8 mouse cellular contexts compared by ENCODE assay signal in the genomic region with DNA sequence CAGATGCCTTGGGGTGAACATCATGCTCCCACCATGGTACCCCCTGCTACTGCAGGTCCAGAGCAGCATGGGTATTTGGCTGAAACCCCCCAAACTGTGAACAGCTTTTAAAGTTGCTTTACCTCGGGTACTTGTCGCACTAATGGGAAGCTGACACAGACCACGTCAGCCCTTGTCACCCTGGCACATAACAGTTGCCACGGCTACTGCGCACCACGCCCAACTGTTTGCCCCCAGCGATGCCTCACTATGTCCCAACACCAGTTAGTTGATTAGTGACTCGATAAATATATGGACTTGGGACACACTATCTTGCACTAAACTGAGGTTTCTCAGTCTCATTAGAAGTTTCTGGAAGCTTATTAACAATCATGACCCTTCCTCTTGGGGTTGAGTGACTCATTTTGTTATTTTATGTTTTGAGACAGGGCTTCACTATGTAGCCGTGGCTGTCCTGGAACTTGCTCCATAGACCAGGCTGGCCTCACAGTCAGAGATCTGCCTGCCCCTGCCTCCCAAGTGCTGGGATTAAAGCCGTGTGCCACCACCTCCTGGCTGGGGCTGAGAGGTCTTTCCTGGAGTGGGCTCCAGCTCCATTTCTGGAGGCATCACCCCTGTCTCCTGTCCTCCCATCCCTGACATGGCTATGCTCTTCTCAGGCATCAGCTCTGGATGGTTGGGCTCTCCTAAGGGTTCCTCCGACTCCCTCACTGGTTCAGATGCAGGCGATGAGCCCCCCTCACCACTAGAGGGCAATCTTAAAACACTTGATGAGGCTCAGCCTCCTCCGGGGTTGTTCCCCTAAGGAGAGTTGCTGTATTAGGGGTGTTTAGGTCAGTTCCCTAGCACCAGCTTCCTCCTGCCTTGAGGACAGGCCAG. TPM values are rescaled to one million over a fixed set of nuclear protein-coding genes. Genes with fewer than 3 reads are reported as not detected.
DNase-seq lines count a peak whose midpoint lies in the region; ATAC-seq lines count a peak whose summit lies in the region.

No protein-coding gene starts in this region.

- H3K4me1 ChIP-seq in hindbrain, embryonic 11.5 days (replicated peaks; ENCODE audit: control insufficient read depth, insufficient read depth, low read length), result no peaks in the 10 kb centered on the region

- no peaks in the 10 kb centered on the region for H3K9me3 ChIP-seq in hindbrain, embryonic 11.5 days (ENCODE audit: control insufficient read depth, low read length)

- peak; percentile 74 for DNase-seq in Muller cell, postnatal 12 days (ENCODE audit: inconsistent ontology term)
- DNase-seq in cerebellum, adult 9-10 months, result peak; percentile 89
- peak; percentile 74 to 96 for DNase-seq in frontal cortex, adult 2 months (ENCODE audit: extremely low spot score in 1 of 2, low spot score in 1 of 2)
- peak; percentile 88 for DNase-seq in hindbrain, embryonic 11.5 days (ENCODE audit: low spot score)
- peak; percentile 84 to 88 for DNase-seq in layer of hippocampus, postnatal 10 days (ENCODE audit: low spot score in 2 of 2)
- peak; percentile 91 for DNase-seq in lung, postnatal 10 days
- DNase-seq in retina, adult 2 months (ENCODE audit: low read depth, low spot score), result peak; percentile 59
- DNase-seq in thymus, postnatal 25 days, result peak; percentile 76

- no peak overlapping the region for H3K9ac ChIP-seq in hindbrain, embryonic 11.5 days (ENCODE audit: low read depth, low read length)

- no peak overlapping the region for H3K27ac ChIP-seq in hindbrain, embryonic 11.5 days (ENCODE audit: low read depth, low read length)

- H3K27me3 ChIP-seq in hindbrain, embryonic 11.5 days (ENCODE audit: control insufficient read depth, insufficient read depth, low read length), result no peaks in the 10 kb centered on the region

- 67% methylated on average over 13 of the region's 13 CpGs for WGBS in hindbrain, embryonic 11.5 days

- no peak overlapping the region for H3K4me3 ChIP-seq in hindbrain, embryonic 11.5 days (ENCODE audit: low read depth, low read length)

- ATAC-seq in hindbrain, embryonic 11.5 days (ENCODE audit: low FRiP score), result peak; percentile 84

- H3K4me2 ChIP-seq in hindbrain, embryonic 11.5 days (replicated peaks; ENCODE audit: low read depth, low read length), result peak overlapping the region; percentile 5; the same call in 1 of the 2 replicates

- H3K36me3 ChIP-seq in hindbrain, embryonic 11.5 days (ENCODE audit: control insufficient read depth, insufficient read depth, low read length), result no peaks in the 10 kb centered on the region

RNA-seq across cellular contexts. Expression of gene Sccpdh, which starts 22.7 kb away (rescaled TPM):
- 76.6 and 90.6 TPM in 2 replicates for polyA plus RNA-seq in frontal cortex, adult 2 months (2012; rRNA removed)
- 112 and 119 TPM in 2 replicates for polyA plus RNA-seq in hindbrain, embryonic 11.5 days (2014; fragmentation: Nextera tagmentation; extraction: Ambion mirVana)
- total RNA-seq in layer of hippocampus, postnatal 10 days (2021), result 10 to 100 TPM; 78.3 to 82.9 TPM
